Mouse (Mus musculus) stomach, postnatal 0 days (tissue): Measurements from ENCODE around the gene Nenf. TPM values are rescaled to one million over a fixed set of nuclear protein-coding genes. Genes with fewer than 3 reads are reported as not detected.

ENCODE experiments used
- ATAC-seq: fragments of 200-750 bp; cut with Nextera tagmentation; 2 replicates; pipeline ENCODE4 v1.8.0; 2017; ENCODE audit not compliant: low FRiP score, low TSS enrichment
- DNase-seq: peaks from one replicate; pipeline ENCODE4 v3.0.0-alpha.2; 2016; ENCODE audit warnings: low spot score
- H3K27ac ChIP-seq: fragments of 300-500 bp; sonication (generic); replicated peaks from 2 replicates; pipeline ENCODE4 v1.5.1; 2014; ENCODE audit warnings: mild to moderate bottlenecking, control low read depth
- H3K27me3 ChIP-seq: fragments of 300-500 bp; sonication (generic); 2 replicates; pipeline ENCODE4 v1.6.1; 2014; ENCODE audit warnings: low read length; ENCODE audit not compliant: control insufficient read depth, insufficient read depth
- H3K36me3 ChIP-seq: fragments of 300-500 bp; sonication (generic); 2 replicates; pipeline ENCODE4 v1.6.1; 2014; ENCODE audit warnings: low read length, mixed read lengths; ENCODE audit not compliant: control insufficient read depth, insufficient read depth
- H3K4me1 ChIP-seq: fragments of 300-500 bp; sonication (generic); replicated peaks from 2 replicates; pipeline ENCODE4 v1.6.1; 2014; ENCODE audit warnings: antibody characterized with exemption; ENCODE audit not compliant: control insufficient read depth, insufficient read depth
- H3K4me2 ChIP-seq: fragments of 300-500 bp; sonication (generic); replicated peaks from 2 replicates; pipeline ENCODE4 v1.6.1; 2014; ENCODE audit warnings: low read depth, mild to moderate bottlenecking, control low read depth, moderate library complexity
- H3K4me3 ChIP-seq: fragments of 300-500 bp; sonication (generic); 2 replicates; pipeline ENCODE4 v1.5.1; 2014; ENCODE audit warnings: low read depth, low read length, control low read depth
- H3K9ac ChIP-seq: fragments of 300-500 bp; sonication (generic); 2 replicates; pipeline ENCODE4 v1.6.1; 2014; ENCODE audit warnings: mild to moderate bottlenecking, low read length, control low read depth, mixed read lengths
- H3K9me3 ChIP-seq: fragments of 300-500 bp; sonication (generic); 2 replicates; pipeline ENCODE4 v1.6.1; 2016; ENCODE audit warnings: low read length; ENCODE audit not compliant: control insufficient read depth
- CTCF ChIP-seq: IDR thresholded peaks from 2 replicates; pipeline ENCODE4 v1.5.1; 2016; ENCODE audit warnings: antibody characterized with exemption, low read depth, mild to moderate bottlenecking, moderate library complexity
- EP300 ChIP-seq: optimal IDR thresholded peaks from 2 replicates; pipeline ENCODE3; 2016; ENCODE audit warnings: antibody characterized with exemption
- WGBS: fragments of 180-500 bp; shearing (Covaris S2); extraction: QIAGEN DNeasy Blood & Tissue Kit; methylation state at CpG from one replicate; pipeline ENCODE4 v1.1.7; 2014; 5-methylcytosine and 5-hydroxymethylcytosine counted together
- polyA plus RNA-seq: library from polyadenylated mRNA; unstranded; fragments of >200 nt; fragmentation: Nextera tagmentation; extraction: Ambion mirVana; gene quantifications from 2 replicates; pipeline ENCODE4 v1.2.1, GENCODE M21; 2015

Nenf gene
- polyA plus RNA-seq, 1 experiment from 2014 or later, result 120 TPM

DNA sequence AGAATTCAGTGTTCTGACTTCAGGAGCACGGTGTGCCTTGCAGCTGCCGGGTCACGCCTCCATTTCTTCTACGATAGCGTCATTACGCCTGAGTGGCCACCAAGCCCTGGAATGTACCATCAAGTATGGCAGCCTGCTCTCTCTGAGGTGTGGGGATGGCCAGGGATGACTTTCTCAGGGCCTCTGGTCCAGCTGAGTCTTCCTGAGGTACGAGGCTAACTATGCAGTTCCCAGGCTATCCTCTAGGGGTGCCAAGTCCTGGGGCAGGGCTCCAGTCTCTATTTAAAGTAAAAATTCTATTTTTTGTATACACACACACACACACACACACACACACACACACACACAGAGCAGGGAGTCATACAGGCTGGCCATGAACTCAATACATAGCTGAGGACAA is 12.4 kb downstream of the Nenf start:
- peak; percentile 28; the same call in 1 of the 2 replicates for ATAC-seq
- Histone ChIP-seq H3K36me3 (0 out of 2 replicates have a peak, but pooled peaks cover 2% of the 10 kb centered on the region), H3K9me3 (no peaks in the 10 kb centered on the region), H3K4me1 (no peaks in the 10 kb centered on the region), H3K4me3 (no peak overlapping the region), H3K27ac (no peak overlapping the region), H3K4me2 (no peak overlapping the region), H3K9ac (no peak overlapping the region), H3K27me3 (no peaks in the 10 kb centered on the region)
- peak; percentile 67 for TF ChIP-seq CTCF
- no peak for TF ChIP-seq EP300
- DNase-seq, result no peak
- 66% methylated on average over 7 of the region's 7 CpGs for WGBS

DNA sequence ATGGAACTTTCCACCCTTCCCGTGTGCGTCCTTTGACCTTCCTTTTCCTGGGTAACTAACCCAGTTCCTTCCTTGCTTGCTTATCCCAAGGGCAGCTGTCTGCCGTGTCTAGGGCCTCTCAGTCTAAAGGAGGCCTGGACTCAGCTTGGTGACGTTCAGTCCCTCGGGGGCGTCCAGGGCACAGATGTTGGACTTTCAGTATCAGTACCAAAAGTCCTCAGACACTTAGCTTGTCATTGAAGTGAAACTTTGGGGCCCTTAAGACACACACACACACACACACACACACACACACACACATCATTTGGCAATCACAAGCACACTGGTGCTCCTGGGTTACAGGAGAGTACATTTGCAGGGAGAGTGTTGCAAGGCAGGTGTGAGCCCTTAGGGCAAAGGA is 13.8 kb downstream of the Nenf start:
- no peak for TF ChIP-seq EP300
- no peak for TF ChIP-seq CTCF
- WGBS, result 73% methylated on average over 6 of the region's 6 CpGs
- Histone ChIP-seq H3K4me1 (no peaks in the 10 kb centered on the region), H3K9ac (no peak overlapping the region), H3K27ac (no peak overlapping the region), H3K4me3 (no peak overlapping the region), H3K36me3 (0 out of 2 replicates have a peak, but pooled peaks cover 2% of the 10 kb centered on the region), H3K4me2 (no peak overlapping the region), H3K27me3 (no peaks in the 10 kb centered on the region), H3K9me3 (no peaks in the 10 kb centered on the region)
- DNase-seq (no peak), ATAC-seq (no peak)

DNA sequence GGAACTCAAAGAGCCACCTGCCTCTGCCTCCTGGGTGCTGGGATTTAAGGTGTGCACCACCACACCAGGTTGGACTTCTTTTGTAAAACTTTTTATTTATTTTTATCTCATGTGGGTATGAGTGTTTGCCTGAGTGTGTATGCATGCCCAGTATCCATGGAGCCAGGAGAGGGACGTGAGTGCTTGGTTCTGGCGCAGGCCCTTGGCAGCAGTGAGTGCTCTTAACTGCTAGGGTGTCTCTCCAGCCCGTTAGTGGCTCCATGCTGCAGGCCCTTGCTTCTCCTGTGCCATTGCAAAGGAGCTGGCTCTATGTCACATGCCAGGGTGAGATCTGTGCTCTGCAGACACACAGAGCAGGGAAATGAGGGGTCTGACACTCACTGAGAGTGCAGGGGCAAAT is 14.3 kb downstream of the Nenf start:
- Histone ChIP-seq H3K36me3 (0 out of 2 replicates have a peak, but pooled peaks cover 2% of the 10 kb centered on the region), H3K27ac (no peak overlapping the region), H3K4me2 (no peak overlapping the region), H3K9me3 (no peaks in the 10 kb centered on the region), H3K4me1 (no peaks in the 10 kb centered on the region), H3K27me3 (no peaks in the 10 kb centered on the region), H3K9ac (no peak overlapping the region), H3K4me3 (no peak overlapping the region)
- ATAC-seq (no peak), DNase-seq (no peak)
- TF ChIP-seq EP300, result no peak
- no peak for TF ChIP-seq CTCF
- WGBS, result 70% methylated on average over 3 of the region's 3 CpGs

DNA sequence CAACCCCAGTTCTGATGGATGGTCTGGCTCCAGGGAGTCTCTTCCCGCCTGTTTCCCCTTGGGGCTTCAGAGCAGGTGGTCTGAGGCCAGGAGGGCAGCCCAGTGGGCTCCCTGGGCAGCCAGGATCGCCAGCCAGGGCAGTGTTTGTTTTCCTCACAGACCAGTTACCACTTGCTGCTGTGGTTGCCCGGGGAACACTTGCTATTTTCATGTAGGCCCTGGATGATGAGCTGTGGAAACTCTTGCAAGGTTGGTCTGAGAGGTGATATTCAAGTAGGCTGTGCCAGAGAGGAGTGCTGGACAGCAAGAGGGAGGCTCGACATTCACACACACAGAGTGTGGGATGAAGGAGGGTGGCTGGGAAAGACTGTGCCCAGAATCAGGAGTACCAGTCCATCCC is 16.1 kb downstream of the Nenf start:
- H3K4me1 ChIP-seq, result no peaks in the 10 kb centered on the region
- 0 out of 2 replicates have a peak, but pooled peaks cover 2% of the 10 kb centered on the region for H3K36me3 ChIP-seq
- TF ChIP-seq CTCF (no peak), EP300 (no peak)
- H3K4me3 ChIP-seq, result no peak overlapping the region
- no peak overlapping the region for H3K9ac ChIP-seq
- DNase-seq, result no peak
- H3K4me2 ChIP-seq, result no peak overlapping the region
- WGBS, result 34% methylated on average over 4 of the region's 4 CpGs
- H3K9me3 ChIP-seq, result no peaks in the 10 kb centered on the region
- no peak for ATAC-seq
- no peak overlapping the region for H3K27ac ChIP-seq
- no peaks in the 10 kb centered on the region for H3K27me3 ChIP-seq

DNA sequence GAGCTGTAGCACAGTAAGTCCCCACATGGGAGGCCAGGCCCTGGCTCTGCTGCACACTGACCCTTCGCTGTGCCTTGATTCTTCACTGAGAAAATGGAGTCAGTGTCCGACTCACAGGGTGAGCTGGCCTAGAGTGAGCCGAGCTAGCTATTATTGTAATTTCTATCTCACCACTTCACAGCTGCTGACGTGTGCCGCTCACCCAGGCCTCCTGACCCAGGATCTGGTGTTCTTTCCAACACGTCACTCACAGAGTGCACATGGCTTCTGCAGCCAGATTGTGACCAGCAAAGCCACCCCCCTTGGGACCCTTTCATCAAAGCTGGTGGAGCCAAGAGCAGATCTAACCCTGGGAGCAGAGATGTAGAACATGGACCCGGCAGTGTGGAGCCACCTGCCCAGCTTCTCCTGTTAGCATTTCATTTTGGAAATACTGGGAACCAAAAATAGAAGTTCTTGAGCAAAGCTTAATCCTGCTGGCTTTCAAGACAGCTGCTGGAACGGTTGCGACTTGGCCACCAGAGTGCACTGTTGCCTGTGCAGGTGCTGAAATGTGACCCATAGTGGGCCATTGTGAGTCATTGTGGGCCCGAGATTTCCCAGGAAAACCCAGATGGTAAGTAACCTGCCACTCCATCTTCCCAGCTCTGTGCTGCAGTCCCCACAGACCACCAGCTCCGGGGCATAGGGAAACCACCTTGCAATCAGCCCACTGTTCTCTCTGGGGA is 18.6 kb downstream of the Nenf start:
- Histone ChIP-seq H3K9ac (no peak overlapping the region), H3K4me1 (peaks cover 5% of the 10 kb centered on the region; the same call in 1 of the 2 replicates), H3K27ac (no peak overlapping the region), H3K9me3 (no peaks in the 10 kb centered on the region), H3K4me2 (no peak overlapping the region), H3K36me3 (no peaks in the 10 kb centered on the region), H3K4me3 (no peak overlapping the region), H3K27me3 (no peaks in the 10 kb centered on the region)
- WGBS, result 52% methylated on average over 11 of the region's 11 CpGs
- 0 out of 2 replicates have a peak, but pooled peaks have one; percentile 27 for ATAC-seq
- TF ChIP-seq EP300, result no peak
- TF ChIP-seq CTCF, result peak; percentile 81
- DNase-seq, result peak; percentile 62

DNA sequence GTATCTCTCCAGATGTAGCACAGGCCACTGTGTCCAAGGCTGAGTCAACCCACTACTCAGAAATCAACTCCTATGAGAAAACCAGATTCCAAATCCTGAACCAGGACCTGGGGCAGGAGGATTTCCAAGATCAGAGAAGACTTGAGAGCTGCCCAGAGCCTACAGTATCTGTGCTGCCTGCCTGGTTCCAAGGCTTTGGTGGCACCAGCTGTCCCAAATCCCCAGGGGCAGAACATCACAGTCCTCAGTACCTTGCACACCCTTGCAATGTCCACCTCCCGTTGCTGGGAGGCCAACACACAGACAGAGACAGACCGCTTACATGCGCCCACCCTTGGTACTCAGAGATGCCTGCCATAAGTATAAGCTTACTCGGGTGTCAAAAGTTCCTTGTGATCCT is 19.7 kb downstream of the Nenf start:
- TF ChIP-seq CTCF (no peak), EP300 (no peak)
- H3K27ac ChIP-seq, result no peak overlapping the region
- H3K4me3 ChIP-seq, result no peak overlapping the region
- H3K4me1 ChIP-seq, result peaks cover 5% of the 10 kb centered on the region
- ATAC-seq (no peak), DNase-seq (no peak)
- no peaks in the 10 kb centered on the region for H3K27me3 ChIP-seq
- no peak overlapping the region for H3K9ac ChIP-seq
- H3K4me2 ChIP-seq, result no peak overlapping the region
- H3K9me3 ChIP-seq, result no peaks in the 10 kb centered on the region
- WGBS, result 83% methylated on average over 4 of the region's 4 CpGs
- H3K36me3 ChIP-seq, result no peaks in the 10 kb centered on the region
